ENCODE assay signal across 8 mouse cellular contexts in the genomic region with DNA sequence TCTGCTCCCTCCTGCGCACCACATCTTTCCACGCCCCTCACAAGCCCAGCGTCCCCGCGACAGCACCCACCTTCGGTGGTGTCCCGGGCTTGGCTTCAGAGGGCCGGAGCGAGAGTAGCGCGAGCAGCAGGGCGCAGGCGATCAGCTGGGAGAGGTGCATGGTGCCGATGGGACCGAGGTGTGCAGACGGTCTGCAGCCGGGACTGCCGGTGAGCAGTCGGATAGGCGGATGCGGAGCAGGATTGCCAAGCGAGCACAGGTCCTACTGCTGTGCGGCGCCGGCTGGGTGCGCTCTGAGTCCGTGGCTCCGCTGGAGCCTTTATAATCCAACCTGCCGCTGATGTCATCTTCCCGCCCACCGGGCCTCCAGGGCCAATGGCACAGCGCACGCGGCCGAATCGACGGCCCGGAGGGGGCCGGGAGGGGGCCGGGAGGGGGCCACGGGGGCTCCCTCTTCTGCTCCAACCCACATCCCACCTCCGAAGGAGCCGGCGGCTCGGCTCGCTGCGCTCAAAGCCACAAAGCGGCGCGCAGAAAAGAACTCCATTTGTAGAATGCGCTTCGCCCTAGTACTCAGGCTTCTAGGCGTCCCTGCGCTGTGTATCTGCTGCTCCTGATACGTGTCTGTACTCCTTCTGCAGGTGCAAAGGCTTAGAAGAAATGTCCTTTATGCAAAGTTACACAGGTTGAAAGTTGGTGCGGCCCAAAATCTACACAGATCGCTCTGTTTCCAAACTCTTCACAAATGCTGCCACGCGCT. TPM values are rescaled to one million over a fixed set of nuclear protein-coding genes. Genes with fewer than 3 reads are reported as not detected.
DNase-seq lines count a peak whose midpoint lies in the region; ATAC-seq and TF ChIP-seq lines count a peak whose summit lies in the region.

Nppc (minus strand) TSS at position 293 of the 760 bp plus-strand sequence.

- TF ChIP-seq CTCF in midbrain, postnatal 0 days (IDR thresholded peaks at IDR 0.05): peak; percentile 61

- peak within 1 kb of the TSS; percentile 49 for H3K4me3 ChIP-seq in embryonic facial prominence, embryonic 12.5 days
- peak within 1 kb of the TSS; percentile 66 for H3K4me3 ChIP-seq in heart, embryonic 10.5 days
- peak within 1 kb of the TSS; percentile 54 for H3K4me3 ChIP-seq in kidney, embryonic 15.5 days (replicated peaks)
- peak within 1 kb of the TSS; percentile 49 for H3K4me3 ChIP-seq in limb, embryonic 14.5 days (replicated peaks; ENCODE audit: low read length)
- H3K4me3 ChIP-seq in midbrain, postnatal 0 days (ENCODE audit: low read depth, low read length): peak within 1 kb of the TSS; percentile 60

- WGBS in embryonic facial prominence, embryonic 12.5 days: 4% methylated on average over 58 of the region's 59 CpGs
- whole genome bisulfite sequencing in heart, embryonic 10.5 days: 4% methylated on average over 59 of the region's 59 CpGs
- 5% methylated on average over 59 of the region's 59 CpGs for WGBS in kidney, embryonic 15.5 days
- WGBS in limb, embryonic 14.5 days: 6% methylated on average over 46 of the region's 59 CpGs
- WGBS in midbrain, postnatal 0 days: 3% methylated on average over 58 of the region's 59 CpGs

- H3K27ac ChIP-seq in embryonic facial prominence, embryonic 12.5 days: no peak within 1 kb of the TSS
- 0 out of 2 replicates have a peak within 1 kb of the TSS, but pooled peaks have one; percentile 59 for H3K27ac ChIP-seq in heart, embryonic 10.5 days
- no peak within 1 kb of the TSS for H3K27ac ChIP-seq in kidney, embryonic 15.5 days
- H3K27ac ChIP-seq in limb, embryonic 14.5 days (replicated peaks; ENCODE audit: low read depth, low read length): no peak within 1 kb of the TSS
- peak within 1 kb of the TSS; percentile 2; the same call in 1 of the 2 replicates for H3K27ac ChIP-seq in midbrain, postnatal 0 days (ENCODE audit: low read depth, low read length)

- H3K27me3 ChIP-seq in embryonic facial prominence, embryonic 12.5 days: peaks cover 56% of the 10 kb centered on the region
- H3K27me3 ChIP-seq in heart, embryonic 10.5 days (ENCODE audit: insufficient read depth, poor library complexity, severe bottlenecking): peaks cover 88% of the 10 kb centered on the region
- peaks cover 61% of the 10 kb centered on the region for H3K27me3 ChIP-seq in kidney, embryonic 15.5 days
- peaks cover 47% of the 10 kb centered on the region for H3K27me3 ChIP-seq in limb, embryonic 14.5 days (ENCODE audit: control insufficient read depth, insufficient read depth, low read length)
- H3K27me3 ChIP-seq in midbrain, postnatal 0 days (ENCODE audit: insufficient read depth, low read length): peaks cover 7% of the 10 kb centered on the region; the same call in 1 of the 2 replicates

- no peaks in the 10 kb centered on the region for H3K36me3 ChIP-seq in embryonic facial prominence, embryonic 12.5 days
- no peaks in the 10 kb centered on the region for H3K36me3 ChIP-seq in heart, embryonic 10.5 days
- no peaks in the 10 kb centered on the region for H3K36me3 ChIP-seq in kidney, embryonic 15.5 days
- no peaks in the 10 kb centered on the region for H3K36me3 ChIP-seq in limb, embryonic 14.5 days (ENCODE audit: control insufficient read depth, insufficient read depth, low read length)
- no peaks in the 10 kb centered on the region for H3K36me3 ChIP-seq in midbrain, postnatal 0 days (ENCODE audit: insufficient read depth, low read length)

- peak; percentile 37 for DNase-seq in CD4-positive, CD25-positive, alpha-beta regulatory T cell, adult 2 months (ENCODE audit: low read depth, low spot score)
- DNase-seq in heart, embryonic 10.5 days (ENCODE audit: low spot score): peak; percentile 87
- DNase-seq in limb, embryonic 14.5 days (ENCODE audit: low spot score): peak; percentile 87
- DNase-seq in midbrain, postnatal 0 days (ENCODE audit: low spot score): peak; percentile 88
- DNase-seq in testis, postnatal 10 days (ENCODE audit: low spot score): peak; percentile 79

- ATAC-seq in CD4-positive, CD25-positive, alpha-beta regulatory T cell, adult 4 months: no peak
- peak; percentile 91 for ATAC-seq in embryonic facial prominence, embryonic 12.5 days (ENCODE audit: insufficient number of reproducible peaks, insufficient read depth, low FRiP score, low TSS enrichment)
- ATAC-seq in kidney, embryonic 15.5 days (replicated peaks; ENCODE audit: low FRiP score): peak; percentile 93
- peak; percentile 90 for ATAC-seq in limb, embryonic 14.5 days (ENCODE audit: low FRiP score, low read depth)
- ATAC-seq in midbrain, postnatal 0 days (ENCODE audit: low FRiP score): peak; percentile 90

- no peaks in the 10 kb centered on the region for H3K9me3 ChIP-seq in embryonic facial prominence, embryonic 12.5 days
- no peaks in the 10 kb centered on the region for H3K9me3 ChIP-seq in heart, embryonic 10.5 days
- H3K9me3 ChIP-seq in kidney, embryonic 15.5 days (replicated peaks): no peaks in the 10 kb centered on the region
- no peaks in the 10 kb centered on the region for H3K9me3 ChIP-seq in limb, embryonic 14.5 days (ENCODE audit: control insufficient read depth, low read length)
- no peaks in the 10 kb centered on the region for H3K9me3 ChIP-seq in midbrain, postnatal 0 days (ENCODE audit: low read length)

- peak within 1 kb of the TSS; percentile 25 for H3K9ac ChIP-seq in embryonic facial prominence, embryonic 12.5 days
- H3K9ac ChIP-seq in kidney, embryonic 15.5 days: peak within 1 kb of the TSS; percentile 52
- peak within 1 kb of the TSS; percentile 45 for H3K9ac ChIP-seq in limb, embryonic 14.5 days (ENCODE audit: low read depth, low read length, severe bottlenecking)
- peak within 1 kb of the TSS; percentile 55 for H3K9ac ChIP-seq in midbrain, postnatal 0 days (replicated peaks; ENCODE audit: low read length, poor library complexity, severe bottlenecking)

- peak; percentile 81; the same call in 1 of the 2 replicates for TF ChIP-seq POLR2A in limb, embryonic 14.5 days (IDR thresholded peaks at IDR 0.05; ENCODE audit: borderline replicate concordance, extremely low read depth, insufficient read depth, insufficient read length)

- peaks cover 16% of the 10 kb centered on the region for H3K4me1 ChIP-seq in embryonic facial prominence, embryonic 12.5 days
- peaks cover 15% of the 10 kb centered on the region for H3K4me1 ChIP-seq in heart, embryonic 10.5 days
- peaks cover 20% of the 10 kb centered on the region for H3K4me1 ChIP-seq in kidney, embryonic 15.5 days
- peaks cover 14% of the 10 kb centered on the region for H3K4me1 ChIP-seq in limb, embryonic 14.5 days (ENCODE audit: control insufficient read depth, insufficient read depth, low read length)
- H3K4me1 ChIP-seq in midbrain, postnatal 0 days (ENCODE audit: insufficient read depth, low read length): no peaks in the 10 kb centered on the region

- H3K4me2 ChIP-seq in embryonic facial prominence, embryonic 12.5 days (replicated peaks): peak within 1 kb of the TSS; percentile 91
- peak within 1 kb of the TSS; percentile 99 for H3K4me2 ChIP-seq in kidney, embryonic 15.5 days
- peak within 1 kb of the TSS; percentile 96 for H3K4me2 ChIP-seq in limb, embryonic 14.5 days (replicated peaks; ENCODE audit: low read depth, low read length, severe bottlenecking)
- peak within 1 kb of the TSS; percentile 94 for H3K4me2 ChIP-seq in midbrain, postnatal 0 days (ENCODE audit: low read depth, low read length, poor library complexity, severe bottlenecking)

RNA-seq across cellular contexts. Expression of gene Nppc, which starts in this region (rescaled TPM):
- polyA plus RNA-seq in CD4-positive, CD25-positive, alpha-beta regulatory T cell, adult 4 months (2017; shearing (Covaris generic)): not detected
- polyA plus RNA-seq in embryonic facial prominence, embryonic 12.5 days (2016; fragmentation: Nextera tagmentation; extraction: Ambion mirVana): 1.6 and 2.1 TPM in 2 replicates
- 0.37 and 0.38 TPM in 2 replicates for polyA plus RNA-seq in heart, embryonic 10.5 days (2016; fragmentation: Nextera tagmentation; extraction: Ambion mirVana)
- 3.7 and 4.3 TPM in 2 replicates for polyA plus RNA-seq in kidney, embryonic 15.5 days (2015; fragmentation: Nextera tagmentation; extraction: Ambion mirVana)
- polyA plus RNA-seq in limb, embryonic 14.5 days (2012; rRNA removed): 5.6 and 6.4 TPM in 2 replicates
- polyA plus RNA-seq in limb, embryonic 14.5 days (2014; fragmentation: Nextera tagmentation; extraction: Ambion mirVana): 4.7 and 6.1 TPM in 2 replicates
- total RNA-seq in midbrain, postnatal 0 days (2014; rRNA removed): 6.3 and 6.6 TPM in 2 replicates
- polyA plus RNA-seq in midbrain, postnatal 0 days (2015; fragmentation: Nextera tagmentation; extraction: Ambion mirVana): 4.3 and 6.5 TPM in 2 replicates

Comparison
In these comparisons a context has a peak if more than half of its experiments do, and no peak if none do; other contexts are left out.
1. Peak in DNase-seq, H3K4me3 ChIP-seq and H3K27ac ChIP-seq in heart, embryonic 10.5 days; RNA of the gene not detected or under 1 TPM.
2. DNase-seq: peak in every context shown above with its lines; median percentile 88 in midbrain, postnatal 0 days; 87 in heart, embryonic 10.5 days; 87 in limb, embryonic 14.5 days; 79 in testis, postnatal 10 days; 37 in CD4-positive, CD25-positive, alpha-beta regulatory T cell, adult 2 months.